Mouse (Mus musculus): ENCODE measurements around the gene Farp2. TPM values are rescaled to one million over a fixed set of nuclear protein-coding genes. Genes with fewer than 3 reads are reported as not detected.
"Not testable (repeated sequence)": the region's sequence is repeated elsewhere in the genome, so short reads cannot be mapped to it uniquely, and the experiment has no call there.

Farp2 gene
- polyA plus RNA-seq, 1 experiment from 2014 or later: 3.9 TPM

- Histone ChIP-seq H3K4me1 (ENCODE audit: insufficient read depth) (peaks cover 2% of the 10 kb centered on the region; the same call in 1 of the 2 replicates), H3K36me3 (replicated peaks; ENCODE audit: insufficient read depth, low read length) (no peaks in the 10 kb centered on the region), H3K9ac (replicated peaks) (no peak overlapping the region), H3K4me2 (ENCODE audit: low read depth, low read length) (no peak overlapping the region), H3K4me3 (ENCODE audit: low read depth, low read length) (no peak overlapping the region), H3K27ac (ENCODE audit: low read depth) (no peak overlapping the region), H3K9me3 (ENCODE audit: low read length) (no peaks in the 10 kb centered on the region), H3K27me3 (ENCODE audit: insufficient read depth, low read length) (no peaks in the 10 kb centered on the region)
- DNase-seq (no peak), ATAC-seq (no peak)
- no peak for TF ChIP-seq CTCF (IDR thresholded peaks at IDR 0.05; ENCODE audit: low read depth)
- no peak for TF ChIP-seq EP300 (IDR thresholded peaks at IDR 0.05; ENCODE audit: low read depth)
- WGBS (ENCODE audit: insufficient replicate concordance): 24% methylated on average over 2 of the region's 2 CpGs
Observed at GRCm38 (mm10) chr1:93654275-93654674, 142.4 kb downstream of the Farp2 start.

- TF ChIP-seq EP300 (IDR thresholded peaks at IDR 0.05; ENCODE audit: low read depth) (no peak), CTCF (IDR thresholded peaks at IDR 0.05; ENCODE audit: low read depth) (no peak)
- no peak overlapping the region for H3K9ac ChIP-seq (replicated peaks)
- H3K36me3 ChIP-seq (replicated peaks; ENCODE audit: insufficient read depth, low read length): no peaks in the 10 kb centered on the region
- peaks cover 2% of the 10 kb centered on the region; the same call in 1 of the 2 replicates for H3K4me1 ChIP-seq (ENCODE audit: insufficient read depth)
- DNase-seq (peak; percentile 19), ATAC-seq (peak; percentile 92)
- H3K4me3 ChIP-seq (ENCODE audit: low read depth, low read length): no peak overlapping the region
- H3K27me3 ChIP-seq (ENCODE audit: insufficient read depth, low read length): no peaks in the 10 kb centered on the region
- H3K4me2 ChIP-seq (ENCODE audit: low read depth, low read length): no peak overlapping the region
- H3K27ac ChIP-seq (ENCODE audit: low read depth): no peak overlapping the region
- WGBS (ENCODE audit: insufficient replicate concordance): 55% methylated on average over 2 of the region's 2 CpGs
- no peaks in the 10 kb centered on the region for H3K9me3 ChIP-seq (ENCODE audit: low read length)
Observed at GRCm38 (mm10) chr1:93654798-93655197, 142.9 kb downstream of the Farp2 start.

GRCm38 (mm10) chr1:93656325-93657024 lies 144.6 kb downstream of the Farp2 start:
- DNase-seq: no peak
- H3K4me3 ChIP-seq (ENCODE audit: low read depth, low read length): no peak overlapping the region
- no peak overlapping the region for H3K27ac ChIP-seq (ENCODE audit: low read depth)
- H3K9ac ChIP-seq (replicated peaks): no peak overlapping the region
- no peaks in the 10 kb centered on the region for H3K27me3 ChIP-seq (ENCODE audit: insufficient read depth, low read length)
- TF ChIP-seq CTCF (IDR thresholded peaks at IDR 0.05; ENCODE audit: low read depth): no peak
- no peak for TF ChIP-seq EP300 (IDR thresholded peaks at IDR 0.05; ENCODE audit: low read depth)
- H3K9me3 ChIP-seq (ENCODE audit: low read length): no peaks in the 10 kb centered on the region; the same call in 1 of the 2 replicates
- 63% methylated on average over 7 of the region's 7 CpGs for WGBS (ENCODE audit: insufficient replicate concordance)
- H3K4me2 ChIP-seq (ENCODE audit: low read depth, low read length): no peak overlapping the region
- H3K4me1 ChIP-seq (ENCODE audit: insufficient read depth): peaks cover 2% of the 10 kb centered on the region; the same call in 1 of the 2 replicates
- H3K36me3 ChIP-seq (replicated peaks; ENCODE audit: insufficient read depth, low read length): no peaks in the 10 kb centered on the region
- no peak for ATAC-seq

- Histone ChIP-seq H3K27ac (ENCODE audit: low read depth) (no peak overlapping the region), H3K4me2 (ENCODE audit: low read depth, low read length) (no peak overlapping the region), H3K4me1 (ENCODE audit: insufficient read depth) (peaks cover 2% of the 10 kb centered on the region; the same call in 1 of the 2 replicates), H3K9ac (replicated peaks) (no peak overlapping the region), H3K36me3 (replicated peaks; ENCODE audit: insufficient read depth, low read length) (no peaks in the 10 kb centered on the region), H3K4me3 (ENCODE audit: low read depth, low read length) (no peak overlapping the region), H3K27me3 (ENCODE audit: insufficient read depth, low read length) (no peaks in the 10 kb centered on the region), H3K9me3 (ENCODE audit: low read length) (no peaks in the 10 kb centered on the region; the same call in 1 of the 2 replicates)
- TF ChIP-seq CTCF (IDR thresholded peaks at IDR 0.05; ENCODE audit: low read depth) (no peak), EP300 (IDR thresholded peaks at IDR 0.05; ENCODE audit: low read depth) (no peak)
- 69% methylated on average over 5 of the region's 5 CpGs for WGBS (ENCODE audit: insufficient replicate concordance)
- DNase-seq: no peak
- ATAC-seq: no peak
Observed at GRCm38 (mm10) chr1:93657025-93657360, 145.1 kb downstream of the Farp2 start.

GRCm38 (mm10) chr1:93658559-93658958 lies 146.7 kb downstream of the Farp2 start, which contains the start of gene Stk25:
Gene Stk25, minus strand, starts transcription at chr1:93658659.
- not testable (repeated sequence) for H3K9ac ChIP-seq (replicated peaks); H3K4me1 ChIP-seq (ENCODE audit: insufficient read depth); H3K9me3 ChIP-seq (ENCODE audit: low read length); H3K4me3 ChIP-seq (ENCODE audit: low read depth, low read length); H3K4me2 ChIP-seq (ENCODE audit: low read depth, low read length); H3K27ac ChIP-seq (ENCODE audit: low read depth); DNase-seq; H3K27me3 ChIP-seq (ENCODE audit: insufficient read depth, low read length); H3K36me3 ChIP-seq (replicated peaks; ENCODE audit: insufficient read depth, low read length); ATAC-seq

GRCm38 (mm10) chr1:93667760-93668400 lies 156.0 kb downstream of the Farp2 start:
- peak overlapping the region; percentile 69 for H3K4me2 ChIP-seq (ENCODE audit: low read depth, low read length)
- H3K36me3 ChIP-seq (replicated peaks; ENCODE audit: insufficient read depth, low read length): no peaks in the 10 kb centered on the region
- WGBS (ENCODE audit: insufficient replicate concordance): 31% methylated on average over 13 of the region's 13 CpGs
- H3K9me3 ChIP-seq (ENCODE audit: low read length): no peaks in the 10 kb centered on the region
- no peak overlapping the region for H3K9ac ChIP-seq (replicated peaks)
- H3K4me1 ChIP-seq (ENCODE audit: insufficient read depth): peaks cover 10% of the 10 kb centered on the region
- peak; percentile 43 for ATAC-seq
- H3K4me3 ChIP-seq (ENCODE audit: low read depth, low read length): no peak overlapping the region
- no peaks in the 10 kb centered on the region for H3K27me3 ChIP-seq (ENCODE audit: insufficient read depth, low read length)
- 0 out of 2 replicates have a peak overlapping the region, but pooled peaks have one; percentile 46 for H3K27ac ChIP-seq (ENCODE audit: low read depth)
- peak; percentile 61 for DNase-seq
- no peak for TF ChIP-seq CTCF (IDR thresholded peaks at IDR 0.05; ENCODE audit: low read depth)
- no peak for TF ChIP-seq EP300 (IDR thresholded peaks at IDR 0.05; ENCODE audit: low read depth)
